Mouse (Mus musculus): ENCODE measurements at regions not wholly inside any gene's neighbourhood (a gene's known extent, or its start where the extent isn't known, plus 50 kb on each side); places are given as distances from the start of the nearest gene placed in this dataset.

GRCm38 (mm10) chr10:117527979-117528378 lies 101.3 kb upstream of the Cpm start:
- no peak for DNase-seq (ENCODE audit: low spot score in 2 of 2)

- DNase-seq (ENCODE audit: low spot score in 2 of 2), result no peak
These were observed 102.1 kb upstream of the Cpm start for GRCm38 (mm10) chr10:117527243-117527642.

GRCm38 (mm10) chr10:117526834-117527188 lies 102.5 kb upstream of the Cpm start:
- no peak for DNase-seq (ENCODE audit: low spot score in 2 of 2)

- no peak for DNase-seq (ENCODE audit: low spot score in 2 of 2)
These were observed 103.1 kb upstream of the Cpm start for GRCm38 (mm10) chr10:117526008-117526833.

DNA sequence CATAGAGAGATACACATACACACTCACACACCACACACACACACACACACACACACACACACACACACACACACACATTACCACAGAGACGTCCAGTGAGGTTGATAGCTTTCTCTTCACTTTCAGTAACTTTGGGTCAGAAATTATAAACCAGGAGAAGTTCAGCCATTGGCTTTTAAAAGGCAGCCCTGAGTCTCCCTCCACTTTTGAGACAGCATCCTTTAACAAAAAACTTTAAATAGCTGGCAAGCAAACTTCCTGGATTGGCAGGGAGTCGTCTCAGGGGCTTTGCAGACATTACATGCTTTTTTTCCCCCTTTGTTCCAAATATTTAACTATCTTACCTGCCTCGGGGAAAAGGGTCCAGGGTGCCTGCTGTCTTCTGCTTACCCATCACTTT lies 103.7 kb upstream of the Cpm start:
- no peak for DNase-seq (ENCODE audit: low spot score in 2 of 2)

- no peak for DNase-seq (ENCODE audit: low spot score in 2 of 2)
These were observed 104.3 kb upstream of the Cpm start for GRCm38 (mm10) chr10:117524926-117525565.

DNA sequence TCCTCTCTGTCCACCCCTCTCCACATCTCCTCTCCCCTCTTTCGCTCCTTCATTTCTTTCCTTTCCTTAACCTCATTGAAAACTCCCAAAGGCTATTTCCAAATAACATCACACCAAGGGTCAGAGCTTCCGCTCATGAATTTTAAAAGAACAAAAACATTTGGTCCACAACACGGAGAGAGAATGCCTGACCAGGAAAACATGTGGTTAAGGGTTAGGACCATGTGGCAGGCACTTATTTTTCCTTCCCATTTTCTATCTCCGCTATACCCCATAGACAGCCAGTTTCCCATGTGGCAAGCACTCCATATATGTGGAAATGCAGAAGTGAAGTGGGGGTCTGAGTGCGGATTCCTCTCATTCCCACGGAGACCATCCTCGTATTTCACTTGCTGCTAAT lies 105.2 kb upstream of the Cpm start:
- DNase-seq (ENCODE audit: low spot score in 2 of 2), result no peak

GRCm38 (mm10) chr10:117522906-117523829 lies 106.1 kb upstream of the Cpm start:
- no peak for DNase-seq (ENCODE audit: low spot score in 2 of 2)

GRCm38 (mm10) chr10:117522373-117522772 lies 106.9 kb upstream of the Cpm start:
- DNase-seq (ENCODE audit: low spot score in 2 of 2), result no peak

DNA sequence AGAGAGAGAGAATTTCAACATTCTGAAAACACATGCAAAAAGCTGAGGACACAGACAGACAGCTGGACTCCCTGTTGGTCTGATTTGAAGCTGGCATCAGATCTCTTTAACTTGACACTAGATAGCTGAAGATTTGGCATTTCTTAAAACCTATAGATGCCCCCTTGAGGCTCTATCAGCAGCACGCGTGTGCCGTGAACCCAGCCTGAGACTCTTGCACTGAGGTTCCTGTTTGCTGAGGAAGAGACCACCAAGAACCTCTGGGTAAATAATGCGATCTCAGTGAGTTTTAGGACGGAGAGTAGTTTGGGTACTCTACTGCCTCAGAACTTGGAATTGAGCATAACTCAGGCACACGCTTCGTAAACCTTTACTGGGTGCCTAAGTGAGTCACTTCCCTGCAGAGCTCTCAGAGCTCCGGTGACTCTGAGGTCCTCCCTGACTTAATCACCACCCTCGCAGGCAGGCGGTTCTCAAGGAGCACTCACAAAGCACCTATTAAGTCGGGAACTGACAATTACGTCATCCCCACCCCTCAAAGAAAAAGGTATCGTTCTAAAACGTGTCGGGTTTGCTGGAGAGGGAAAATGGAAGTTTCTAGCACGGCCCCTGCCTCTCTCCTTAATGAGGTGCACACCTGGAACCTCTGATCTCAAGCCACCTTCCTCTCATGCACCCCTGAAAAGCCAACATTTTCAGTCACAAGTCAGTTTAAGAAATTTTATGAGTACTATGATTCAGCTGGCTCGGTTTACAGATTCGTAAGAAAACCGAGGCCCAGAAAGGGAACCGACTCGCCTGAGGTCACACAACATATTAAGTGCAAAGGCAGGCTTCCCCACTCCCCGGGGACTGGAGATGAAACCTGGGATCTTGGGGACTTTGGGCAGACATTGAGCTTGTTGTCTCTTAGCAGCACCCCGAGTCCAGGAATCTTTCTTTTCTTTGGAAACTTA lies 107.7 kb upstream of the Cpm start:
- DNase-seq (ENCODE audit: low spot score in 2 of 2), result no peak

- no peak for DNase-seq (ENCODE audit: low spot score in 2 of 2)
These were observed 108.6 kb upstream of the Cpm start for GRCm38 (mm10) chr10:117520536-117521314.

- no peak for DNase-seq (ENCODE audit: low spot score in 2 of 2)
These were observed 109.4 kb upstream of the Cpm start for GRCm38 (mm10) chr10:117519670-117520535.

DNA sequence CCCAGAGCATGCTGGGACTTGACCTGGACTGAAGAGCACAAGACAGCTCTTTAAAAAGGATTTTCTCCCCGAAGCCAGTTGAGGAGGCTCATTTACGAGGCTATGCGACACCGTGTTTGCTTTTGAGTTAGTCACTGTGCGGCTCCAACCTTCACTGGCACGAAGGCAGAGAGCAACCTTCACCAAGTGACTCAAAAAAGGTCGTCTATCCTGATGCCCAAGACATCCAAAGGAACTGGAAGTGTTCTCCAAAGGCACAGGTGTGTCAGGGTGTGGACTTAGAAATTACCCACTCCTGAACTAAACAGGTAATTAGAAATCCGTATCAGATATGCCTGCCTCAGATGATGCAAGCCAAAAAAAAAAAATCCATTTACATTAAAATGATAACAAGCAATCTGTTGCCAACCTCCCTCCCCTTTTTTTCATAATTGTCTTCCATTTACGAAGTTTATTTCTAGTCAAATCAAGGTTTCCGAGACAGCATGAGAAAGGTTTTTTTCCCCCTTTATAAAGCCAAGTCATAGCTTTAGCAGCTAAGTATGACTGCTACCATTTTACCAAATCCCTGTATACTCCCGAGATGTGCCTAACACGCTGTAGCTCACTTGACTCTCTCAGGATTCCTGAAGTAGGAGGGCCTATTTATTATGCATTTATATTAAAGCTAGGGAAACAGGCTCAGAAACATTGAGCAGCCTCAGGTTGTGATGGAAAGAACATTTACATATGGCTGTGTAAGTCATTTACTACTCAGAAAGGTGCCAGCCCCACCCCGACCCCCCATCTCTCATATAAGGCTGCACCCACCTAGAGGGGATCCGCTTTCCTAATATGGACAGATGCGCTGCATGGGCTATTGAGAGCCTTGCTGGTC lies 110.3 kb upstream of the Cpm start:
- DNase-seq (ENCODE audit: low spot score in 2 of 2), result no peak

DNA sequence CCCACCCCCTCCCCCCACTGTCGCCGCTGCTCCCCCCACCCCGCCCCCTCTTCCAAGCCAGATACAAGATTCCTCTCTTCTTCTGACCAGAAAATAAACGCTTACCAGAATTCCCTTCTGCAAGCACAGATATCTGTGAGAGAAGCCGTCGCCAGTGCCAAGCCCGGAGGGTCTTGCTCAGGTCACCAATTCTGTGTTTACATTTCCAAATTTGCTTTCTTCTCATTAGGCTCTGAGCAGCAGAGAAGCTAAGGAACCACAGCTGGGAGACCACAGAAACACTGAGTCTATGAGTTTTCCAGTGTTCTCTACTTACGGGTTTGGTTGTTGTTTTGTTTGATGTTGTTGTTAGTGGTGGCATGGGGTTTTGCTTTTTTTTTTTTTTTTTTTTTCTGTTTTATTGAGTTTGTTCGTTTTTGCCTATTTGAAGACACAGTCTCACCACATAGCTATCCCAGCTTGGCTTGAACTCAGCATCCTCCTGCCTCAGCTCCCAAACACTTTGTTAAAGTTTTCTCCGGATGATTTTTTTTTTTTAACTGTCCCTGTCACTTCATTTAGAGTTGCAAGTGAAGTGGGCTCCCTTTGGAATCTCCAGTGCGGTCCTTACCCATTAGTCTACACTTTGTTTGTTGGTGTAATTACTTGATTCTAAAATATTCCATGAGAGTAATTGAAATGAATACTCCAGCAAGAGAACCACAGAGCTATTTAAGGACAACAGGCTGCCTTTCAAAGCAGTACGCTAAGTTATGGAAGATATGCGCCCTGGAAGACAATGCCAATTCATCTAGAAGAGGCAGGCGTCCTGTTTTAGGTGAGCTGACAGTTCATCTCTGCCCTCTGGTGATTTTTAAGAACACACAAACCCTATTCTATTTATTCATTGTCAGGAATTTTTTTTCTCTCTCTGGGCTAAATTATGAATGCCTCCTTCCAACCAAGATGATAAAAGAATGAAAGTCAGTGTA lies 111.2 kb upstream of the Cpm start:
- DNase-seq (ENCODE audit: low spot score in 2 of 2), result no peak

DNA sequence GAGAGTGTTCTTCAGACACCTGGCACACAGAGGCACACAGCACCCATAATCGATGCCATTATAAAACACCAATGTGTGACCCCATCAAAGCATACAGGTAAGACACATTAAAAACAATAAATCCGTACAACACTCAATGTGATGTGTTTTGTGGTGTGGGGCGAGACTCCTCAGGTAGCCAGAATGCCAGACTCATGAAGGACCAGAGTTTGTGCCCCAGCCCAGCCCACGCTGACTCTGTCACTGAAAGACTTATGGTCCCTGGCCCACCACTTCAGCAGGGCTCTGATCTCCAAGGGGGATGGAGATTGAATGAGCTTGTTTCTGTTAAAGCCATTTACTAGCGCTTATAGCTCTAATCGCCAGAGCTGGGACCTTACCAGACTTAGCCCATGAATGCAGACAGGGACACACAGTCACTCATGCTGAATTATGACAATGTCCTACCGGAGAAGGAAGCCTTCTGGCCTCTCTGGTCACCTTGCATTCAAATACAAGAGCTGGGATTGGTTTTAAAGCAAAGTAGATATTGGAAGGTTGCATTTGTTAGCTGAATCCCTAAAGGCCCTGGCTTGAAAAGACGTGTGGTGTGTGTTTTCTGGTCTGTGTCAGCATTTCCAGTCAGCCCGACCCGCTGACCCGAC lies 112.1 kb upstream of the Cpm start:
- no peak for DNase-seq (ENCODE audit: low spot score in 2 of 2)

GRCm38 (mm10) chr10:117516510-117516909 lies 112.8 kb upstream of the Cpm start:
- no peak for DNase-seq (ENCODE audit: low spot score in 2 of 2)

All from spleen, postnatal 36 days (tissue).